Mouse (Mus musculus): ENCODE results near the gene Calm3. TPM values are rescaled to one million over a fixed set of nuclear protein-coding genes. Genes with fewer than 3 reads are reported as not detected.

Gene Calm3
- polyA plus RNA-seq, 1 experiment = 210 TPM

DNA sequence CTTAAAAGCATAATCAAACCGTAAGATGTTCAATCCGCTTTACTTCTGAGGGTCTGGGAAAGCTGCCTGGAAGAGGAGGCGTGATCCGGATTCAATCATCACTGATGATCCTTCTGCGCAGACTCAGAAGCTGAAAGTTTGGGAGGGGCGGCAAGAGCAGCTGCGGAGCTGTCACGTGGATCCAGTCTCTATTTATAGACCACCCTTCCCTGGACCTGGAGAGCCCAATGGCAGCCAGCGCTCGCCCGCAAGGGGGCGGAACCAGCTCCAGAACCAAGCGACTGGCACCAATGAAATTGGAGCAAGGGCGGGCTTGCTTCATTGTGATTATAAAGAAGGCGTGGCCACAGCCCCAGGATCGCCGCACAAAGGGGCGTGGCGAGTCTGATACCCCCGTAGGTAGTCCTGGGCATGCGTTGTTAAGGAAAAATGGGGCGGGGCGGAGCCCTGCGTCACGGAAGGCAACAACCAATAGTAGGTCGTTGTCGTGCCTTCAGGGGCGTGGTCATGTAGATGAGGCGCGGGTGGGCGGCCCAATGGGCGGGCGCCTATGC lies 49.1 kb downstream of the Calm3 start:
- Histone ChIP-seq H3K27ac (replicated peaks; ENCODE audit: low read depth, low read length) (peak overlapping the region; percentile 37), H3K4me3 (ENCODE audit: insufficient read depth, low read depth, low read length) (peak overlapping the region; percentile 31; the same call in 1 of the 2 replicates), H3K4me1 (ENCODE audit: control insufficient read depth, insufficient read depth, insufficient read length, low read length) (no peaks in the 10 kb centered on the region; the same call in 1 of the 2 replicates)

DNA sequence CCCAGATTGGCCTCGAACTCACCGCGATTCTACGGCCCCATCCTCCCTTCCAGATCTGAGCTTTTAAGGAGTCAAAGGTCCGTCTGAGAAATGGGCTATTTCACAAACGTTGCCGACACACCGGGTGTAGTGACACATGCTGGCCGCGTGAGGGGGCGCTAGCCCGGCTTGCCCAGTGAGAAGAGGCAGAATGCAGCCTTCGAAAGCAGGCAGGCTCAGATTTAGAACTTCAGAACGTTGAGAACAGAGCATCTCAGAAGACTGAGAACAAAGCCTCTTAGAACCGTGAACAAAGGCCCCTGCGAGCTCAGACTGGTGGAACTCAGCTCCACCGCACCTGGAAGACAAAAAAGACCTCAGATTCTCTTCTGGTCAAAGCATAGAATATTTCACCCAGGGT lies 49.7 kb downstream of the Calm3 start:
- Histone ChIP-seq H3K4me3 (ENCODE audit: insufficient read depth, low read depth, low read length) (peak overlapping the region; percentile 31; the same call in 1 of the 2 replicates), H3K4me1 (ENCODE audit: control insufficient read depth, insufficient read depth, insufficient read length, low read length) (no peaks in the 10 kb centered on the region; the same call in 1 of the 2 replicates), H3K27ac (replicated peaks; ENCODE audit: low read depth, low read length) (peak overlapping the region; percentile 37)

DNA sequence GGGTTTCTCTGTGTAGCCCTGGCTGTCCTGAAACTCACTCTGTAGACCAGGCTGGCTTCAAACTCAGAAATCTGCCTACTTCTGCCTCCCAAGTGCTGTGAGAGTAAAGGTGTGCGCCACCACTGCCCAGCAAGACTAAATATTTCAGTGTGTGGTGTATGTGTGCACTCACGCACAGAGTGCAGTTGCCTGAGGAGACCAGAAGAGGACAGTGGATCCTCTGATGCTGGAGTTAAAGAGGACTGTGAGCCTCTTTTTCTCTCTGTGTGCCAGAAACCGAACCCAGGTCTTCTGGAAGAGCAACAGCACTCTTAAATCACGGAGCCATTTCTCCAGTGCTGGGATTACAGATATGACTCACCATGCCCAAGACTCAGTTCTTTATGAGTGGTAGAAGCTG lies 50.5 kb downstream of the Calm3 start:
- Histone ChIP-seq H3K27ac (replicated peaks; ENCODE audit: low read depth, low read length) (no peak overlapping the region), H3K4me1 (ENCODE audit: control insufficient read depth, insufficient read depth, insufficient read length, low read length) (no peaks in the 10 kb centered on the region; the same call in 1 of the 2 replicates), H3K4me3 (ENCODE audit: insufficient read depth, low read depth, low read length) (no peak overlapping the region)

DNA sequence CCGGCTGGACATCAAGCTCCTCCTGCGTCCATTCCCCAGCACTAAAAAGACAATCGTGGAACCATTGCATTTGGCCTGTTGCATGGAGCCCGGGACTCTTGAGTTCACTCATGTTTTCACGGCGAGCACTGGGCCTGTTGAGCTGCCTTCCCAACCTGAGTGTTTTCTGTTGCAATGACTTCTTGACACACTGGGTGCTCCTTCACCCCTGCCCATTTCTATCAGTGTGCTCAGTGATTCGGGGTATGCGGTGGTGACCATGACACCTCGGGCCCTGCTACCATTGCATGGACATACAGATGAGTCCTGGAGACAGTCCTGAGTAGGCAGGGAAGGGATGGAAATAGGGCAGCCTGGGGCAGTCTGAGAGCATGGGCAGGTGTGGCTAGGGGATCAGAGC lies 51.4 kb downstream of the Calm3 start:
- H3K27ac ChIP-seq (replicated peaks; ENCODE audit: low read depth, low read length) = no peak overlapping the region
- H3K4me1 ChIP-seq (ENCODE audit: control insufficient read depth, insufficient read depth, insufficient read length, low read length) = no peaks in the 10 kb centered on the region; the same call in 1 of the 2 replicates
- no peak overlapping the region for H3K4me3 ChIP-seq (ENCODE audit: insufficient read depth, low read depth, low read length)

- Histone ChIP-seq H3K4me1 (ENCODE audit: control insufficient read depth, insufficient read depth, insufficient read length, low read length) (no peaks in the 10 kb centered on the region), H3K27ac (replicated peaks; ENCODE audit: low read depth, low read length) (no peak overlapping the region), H3K4me3 (ENCODE audit: insufficient read depth, low read depth, low read length) (no peak overlapping the region)
Observed at GRCm38 (mm10) chr7:16871600-16871999, 52.3 kb downstream of the Calm3 start.

GRCm38 (mm10) chr7:16869497-16869896 lies 54.4 kb downstream of the Calm3 start:
- Histone ChIP-seq H3K4me3 (ENCODE audit: insufficient read depth, low read depth, low read length) (no peak overlapping the region), H3K4me1 (ENCODE audit: control insufficient read depth, insufficient read depth, insufficient read length, low read length) (no peaks in the 10 kb centered on the region), H3K27ac (replicated peaks; ENCODE audit: low read depth, low read length) (no peak overlapping the region)

- H3K4me1 ChIP-seq (ENCODE audit: control insufficient read depth, insufficient read depth, insufficient read length, low read length) = no peaks in the 10 kb centered on the region
- H3K4me3 ChIP-seq (ENCODE audit: insufficient read depth, low read depth, low read length) = no peak overlapping the region
- no peak overlapping the region for H3K27ac ChIP-seq (replicated peaks; ENCODE audit: low read depth, low read length)
Observed at GRCm38 (mm10) chr7:16867488-16867887, 56.4 kb downstream of the Calm3 start.

Other genes starting within 250 kb of the Calm3 start
- gene Ceacam15, start 248.4 kb downstream of the Calm3 start, polyA plus RNA-seq (2012; ENCODE audit: insufficient read depth, insufficient read length, missing spikeins) = not detected in 2 replicates
- gene Ceacam9, start 202.2 kb downstream of the Calm3 start, polyA plus RNA-seq (2012; ENCODE audit: insufficient read depth, insufficient read length, missing spikeins) = not detected in 2 replicates
- 80.6 and 87.2 TPM in 2 replicates for gene Ap2s1, start 185.7 kb downstream of the Calm3 start, polyA plus RNA-seq (2012; ENCODE audit: insufficient read depth, insufficient read length, missing spikeins)
- gene Slc1a5, start 142.8 kb downstream of the Calm3 start, polyA plus RNA-seq (2012; ENCODE audit: insufficient read depth, insufficient read length, missing spikeins) = 297 and 414 TPM in 2 replicates
- gene Strn4, start 108.2 kb downstream of the Calm3 start, polyA plus RNA-seq (2012; ENCODE audit: insufficient read depth, insufficient read length, missing spikeins) = 19.4 and 21.5 TPM in 2 replicates
- 8.4 and 11.1 TPM in 2 replicates for gene Fkrp, start 107.4 kb downstream of the Calm3 start, polyA plus RNA-seq (2012; ENCODE audit: insufficient read depth, insufficient read length, missing spikeins)
- gene Prkd2, start 81.2 kb downstream of the Calm3 start, polyA plus RNA-seq (2012; ENCODE audit: insufficient read depth, insufficient read length, missing spikeins) = 8.5 and 11.3 TPM in 2 replicates
- 0.79 and 2.1 TPM in 2 replicates for gene Dact3, start 48.8 kb downstream of the Calm3 start, polyA plus RNA-seq (2012; ENCODE audit: insufficient read depth, insufficient read length, missing spikeins)
- not detected in 2 replicates for gene Gng8, start 32.3 kb downstream of the Calm3 start, polyA plus RNA-seq (2012; ENCODE audit: insufficient read depth, insufficient read length, missing spikeins)
- 1.9 and 2.8 TPM in 2 replicates for gene Ptgir, start 17.6 kb downstream of the Calm3 start, polyA plus RNA-seq (2012; ENCODE audit: insufficient read depth, insufficient read length, missing spikeins)
- not detected in 2 replicates for gene Pnmal2, start 20.6 kb upstream of the Calm3 start, polyA plus RNA-seq (2012; ENCODE audit: insufficient read depth, insufficient read length, missing spikeins)
- not detected in 2 replicates for gene Pnmal1, start 35.6 kb upstream of the Calm3 start, polyA plus RNA-seq (2012; ENCODE audit: insufficient read depth, insufficient read length, missing spikeins)
- gene Gm42372, start 59.0 kb upstream of the Calm3 start, polyA plus RNA-seq (2012; ENCODE audit: insufficient read depth, insufficient read length, missing spikeins) = not detected in 2 replicates
- gene Ccdc8, start 68.6 kb upstream of the Calm3 start, polyA plus RNA-seq (2012; ENCODE audit: insufficient read depth, insufficient read length, missing spikeins) = 0.28 and 0.54 TPM in 2 replicates
- gene Ppp5c, start 103.8 kb upstream of the Calm3 start, polyA plus RNA-seq (2012; ENCODE audit: insufficient read depth, insufficient read length, missing spikeins) = 36.7 and 41.0 TPM in 2 replicates
- gene Hif3a, start 138.3 kb upstream of the Calm3 start, polyA plus RNA-seq (2012; ENCODE audit: insufficient read depth, insufficient read length, missing spikeins) = 0.25 TPM in 1 of 2 replicates, not detected in the other
- gene Psg16, start 149.9 kb upstream of the Calm3 start, polyA plus RNA-seq (2012; ENCODE audit: insufficient read depth, insufficient read length, missing spikeins) = not detected in 2 replicates
- not detected in 2 replicates for gene Ceacam3, start 226.2 kb upstream of the Calm3 start, polyA plus RNA-seq (2012; ENCODE audit: insufficient read depth, insufficient read length, missing spikeins)

All from brown adipose tissue, adult 24 weeks (tissue).